Mouse (Mus musculus) CD4-positive, CD25-positive, alpha-beta regulatory T cell, adult 9 weeks (primary cell): ENCODE results near the gene Figla. TPM values are rescaled to one million over a fixed set of nuclear protein-coding genes. Genes with fewer than 3 reads are reported as not detected.

Experiments used
- polyA plus RNA-seq: library from polyadenylated mRNA; unstranded; fragments of 100-300 nt; shearing (Covaris generic); gene quantifications from one replicate; pipeline ENCODE4 v1.2.1, GENCODE M21; 2017

Gene Figla
- not detected for polyA plus RNA-seq

GRCm38 (mm10) chr6:86015871-86016270, at the start of gene Figla:
Figla (plus strand) TSS chr6:86016171.

GRCm38 (mm10) chr6:86028601-86029322, 12.8 kb downstream of the Figla start, which contains the start of gene Add2:
Add2 (plus strand) TSS chr6:86028681.

Other genes with a start within 250 kb of the Figla start
- gene Nat8f6, start 195.2 kb upstream of the Figla start, polyA plus RNA-seq: not detected
- not detected for gene Nat8f5, start 195.2 kb upstream of the Figla start, polyA plus RNA-seq
- gene Nat8, start 184.1 kb upstream of the Figla start, polyA plus RNA-seq: not detected
- not detected for gene Nat8f2, start 147.0 kb upstream of the Figla start, polyA plus RNA-seq
- gene Nat8f4, start 111.3 kb upstream of the Figla start, polyA plus RNA-seq: 10.0 TPM
- gene Tprkb, start 104.3 kb upstream of the Figla start, polyA plus RNA-seq: 58.1 TPM
- gene Nat8f1, start 100.5 kb upstream of the Figla start, polyA plus RNA-seq: 13.6 TPM
- gene Dusp11, start 54.5 kb upstream of the Figla start, polyA plus RNA-seq: 208 TPM
- not detected for gene Add2, start 12.5 kb downstream of the Figla start, polyA plus RNA-seq
- not detected for gene Tgfa, start 179.1 kb downstream of the Figla start, polyA plus RNA-seq